7 mouse cellular contexts compared by ENCODE assay signal in genomic region chr11:35864981-35865604, GRCm38 (mm10). TPM values are rescaled to one million over a fixed set of nuclear protein-coding genes. Genes with fewer than 3 reads are reported as not detected.
A peak's percentile ranks its signal among the peaks of the same experiment; 100 is the strongest.
DNase-seq lines count a peak whose midpoint lies in the region; ATAC-seq and TF ChIP-seq lines count a peak whose summit lies in the region.

No protein-coding gene starts in this region.

- H3K4me2 ChIP-seq in hindbrain, embryonic 13.5 days: peak overlapping the region; percentile 36
- no peak overlapping the region for H3K4me2 ChIP-seq in limb, embryonic 14.5 days (replicated peaks; ENCODE audit: low read depth, low read length, severe bottlenecking)
- no peak overlapping the region for H3K4me2 ChIP-seq in stomach, embryonic 15.5 days

- H3K27me3 ChIP-seq in hindbrain, embryonic 13.5 days: no peaks in the 10 kb centered on the region
- no peaks in the 10 kb centered on the region for H3K27me3 ChIP-seq in limb, embryonic 14.5 days (ENCODE audit: control insufficient read depth, insufficient read depth, low read length)
- no peaks in the 10 kb centered on the region for H3K27me3 ChIP-seq in stomach, embryonic 15.5 days (replicated peaks)

- H3K36me3 ChIP-seq in hindbrain, embryonic 13.5 days: peaks cover 13% of the 10 kb centered on the region
- H3K36me3 ChIP-seq in limb, embryonic 14.5 days (ENCODE audit: control insufficient read depth, insufficient read depth, low read length): 0 out of 2 replicates have a peak, but pooled peaks cover 3% of the 10 kb centered on the region
- H3K36me3 ChIP-seq in stomach, embryonic 15.5 days: no peaks in the 10 kb centered on the region

- DNase-seq in R1 (ENCODE audit: low read depth, low spot score): peak; percentile 79
- peak; percentile 93 for DNase-seq in embryo, embryonic 10.5 days (ENCODE audit: low spot score)
- peak; percentile 68 for DNase-seq in limb, embryonic 14.5 days (ENCODE audit: low spot score)
- DNase-seq in heart, postnatal 25 days (ENCODE audit: low spot score): no peak
- no peak for DNase-seq in adrenal gland, adult 8-10 months

- H3K4me1 ChIP-seq in hindbrain, embryonic 13.5 days (replicated peaks): peaks cover 35% of the 10 kb centered on the region
- peaks cover 7% of the 10 kb centered on the region; the same call in 1 of the 2 replicates for H3K4me1 ChIP-seq in limb, embryonic 14.5 days (ENCODE audit: control insufficient read depth, insufficient read depth, low read length)
- H3K4me1 ChIP-seq in stomach, embryonic 15.5 days: no peaks in the 10 kb centered on the region

- no peak for TF ChIP-seq POLR2A in limb, embryonic 14.5 days (IDR thresholded peaks at IDR 0.05; ENCODE audit: borderline replicate concordance, extremely low read depth, insufficient read depth, insufficient read length)

- intact Hi-C loops in heart, postnatal 25 days (cut with DNase I): no loop called here

- H3K4me3 ChIP-seq in hindbrain, embryonic 13.5 days: no peak overlapping the region
- no peak overlapping the region for H3K4me3 ChIP-seq in limb, embryonic 14.5 days (replicated peaks; ENCODE audit: low read length)
- H3K4me3 ChIP-seq in stomach, embryonic 15.5 days (replicated peaks): no peak overlapping the region

- H3K9ac ChIP-seq in hindbrain, embryonic 13.5 days: peak overlapping the region; percentile 30; the same call in 1 of the 2 replicates
- 0 out of 2 replicates have a peak overlapping the region, but pooled peaks have one; percentile 1 for H3K9ac ChIP-seq in limb, embryonic 14.5 days (ENCODE audit: low read depth, low read length, severe bottlenecking)
- no peak overlapping the region for H3K9ac ChIP-seq in stomach, embryonic 15.5 days

- no peaks in the 10 kb centered on the region for H3K9me3 ChIP-seq in hindbrain, embryonic 13.5 days
- no peaks in the 10 kb centered on the region for H3K9me3 ChIP-seq in limb, embryonic 14.5 days (ENCODE audit: control insufficient read depth, low read length)
- no peaks in the 10 kb centered on the region for H3K9me3 ChIP-seq in stomach, embryonic 15.5 days

- 12% methylated on average over 9 of the region's 9 CpGs for WGBS in hindbrain, embryonic 13.5 days
- WGBS in limb, embryonic 14.5 days: 30% methylated on average over 9 of the region's 9 CpGs
- WGBS in stomach, embryonic 15.5 days: 40% methylated on average over 9 of the region's 9 CpGs

- peak; percentile 92 for ATAC-seq in hindbrain, embryonic 13.5 days (ENCODE audit: low FRiP score)
- peak; percentile 90 for ATAC-seq in limb, embryonic 14.5 days (ENCODE audit: low FRiP score, low read depth)
- ATAC-seq in stomach, embryonic 15.5 days (ENCODE audit: insufficient read depth, low FRiP score, low read depth): 0 out of 2 replicates have a peak, but pooled peaks have one; percentile 57

- H3K27ac ChIP-seq in hindbrain, embryonic 13.5 days: peak overlapping the region; percentile 88
- H3K27ac ChIP-seq in limb, embryonic 14.5 days (replicated peaks; ENCODE audit: low read depth, low read length): no peak overlapping the region; the same call in 1 of the 2 replicates
- H3K27ac ChIP-seq in stomach, embryonic 15.5 days: no peak overlapping the region

RNA-seq across cellular contexts. Expression of gene Rars, which starts 30.8 kb away (rescaled TPM):
- 72.0 and 73.4 TPM in 2 replicates for polyA plus RNA-seq in hindbrain, embryonic 13.5 days (2015; fragmentation: Nextera tagmentation; extraction: Ambion mirVana)
- 49.9 and 71.3 TPM in 2 replicates for polyA plus RNA-seq in limb, embryonic 14.5 days (2012; rRNA removed)
- 83.7 and 84.5 TPM in 2 replicates for polyA plus RNA-seq in limb, embryonic 14.5 days (2014; fragmentation: Nextera tagmentation; extraction: Ambion mirVana)
- polyA plus RNA-seq in stomach, embryonic 15.5 days (2015; fragmentation: Nextera tagmentation; extraction: Ambion mirVana): 81.6 and 94.9 TPM in 2 replicates
- 10 to 100 TPM; 36.8 to 38.4 TPM for total RNA-seq in heart, postnatal 25 days (2021)
- total RNA-seq in adrenal gland, adult 8-10 months (2022): 10 to 100 TPM; 67.5 to 76.1 (median 74.2) TPM

Comparison
In these comparisons a context has a peak if more than half of its experiments do, and no peak if none do; other contexts are left out.
1. DNase-seq: peak in R1 (single experiment), embryo, embryonic 10.5 days (single experiment) and limb, embryonic 14.5 days (single experiment); none in heart, postnatal 25 days (single experiment) and adrenal gland, adult 8-10 months (single experiment).
2. Peak in every context shown above with its lines, with median percentiles within 50 percentile points of each other: ATAC-seq.